Mouse (Mus musculus): ENCODE data around the gene Bpgm. TPM values are rescaled to one million over a fixed set of nuclear protein-coding genes. Genes with fewer than 3 reads are reported as not detected.

The Bpgm gene
- polyA plus RNA-seq, 1 experiment from 2014 or later, result 70.7 TPM

DNA sequence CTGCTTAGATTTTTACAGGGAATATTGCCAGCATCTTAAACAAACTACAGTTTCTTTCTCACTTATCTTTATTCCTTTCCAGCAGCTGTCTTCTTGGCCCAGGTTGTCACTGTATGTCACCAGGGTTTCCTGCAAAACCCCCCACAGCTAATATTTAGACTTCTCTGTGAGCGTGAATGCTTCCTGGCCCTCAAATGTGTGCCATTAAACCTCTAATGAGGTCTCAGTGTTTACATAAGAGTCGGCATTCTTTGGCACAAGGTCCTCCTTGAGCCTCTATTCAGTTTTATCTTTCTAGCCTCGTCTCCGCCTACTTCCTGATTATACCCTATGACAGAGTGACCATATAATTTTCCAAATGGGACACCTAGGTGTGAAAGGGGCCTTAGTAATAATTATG lies 4.7 kb downstream of the Bpgm start:
- H3K27me3 ChIP-seq (ENCODE audit: control insufficient read depth, insufficient read depth, low read length), result no peaks in the 10 kb centered on the region
- H3K4me3 ChIP-seq (ENCODE audit: low read depth, low read length), result no peak overlapping the region
- peaks cover 19% of the 10 kb centered on the region for H3K4me1 ChIP-seq (ENCODE audit: control insufficient read depth, insufficient read depth, low read length)
- no peak overlapping the region for H3K9ac ChIP-seq (ENCODE audit: low read length)
- no peak overlapping the region for H3K27ac ChIP-seq (ENCODE audit: low read depth, low read length)
- DNase-seq (ENCODE audit: low spot score) (no peak), ATAC-seq (ENCODE audit: insufficient read depth, low FRiP score, low TSS enrichment) (no peak)
- no peak overlapping the region for H3K4me2 ChIP-seq (ENCODE audit: low read depth)
- no peaks in the 10 kb centered on the region for H3K9me3 ChIP-seq (ENCODE audit: control insufficient read depth, low read length)
- no peaks in the 10 kb centered on the region for H3K36me3 ChIP-seq (ENCODE audit: control insufficient read depth, insufficient read depth, low read length)
- WGBS, result 38% methylated on average over 4 of the region's 4 CpGs

DNA sequence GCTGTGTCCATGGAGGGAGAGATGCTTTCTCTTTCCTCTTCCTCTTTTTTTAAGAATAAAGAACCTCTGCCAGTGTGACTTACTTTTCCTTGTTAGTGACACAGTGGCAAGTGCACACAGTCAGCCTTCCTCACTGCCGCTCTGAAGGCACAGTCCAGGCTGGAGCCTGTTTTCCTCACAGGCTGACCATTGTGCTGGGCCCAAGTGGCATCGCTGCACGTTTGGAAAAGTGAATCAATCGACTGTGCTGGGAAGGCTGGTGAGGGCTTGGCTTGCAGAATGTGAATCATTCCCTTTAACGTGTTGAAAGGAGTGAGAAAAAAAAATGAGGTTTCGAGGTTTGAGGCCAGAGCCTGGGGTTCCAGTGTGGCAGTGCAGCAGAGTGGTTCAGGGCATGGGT lies 5.3 kb downstream of the Bpgm start:
- DNase-seq (ENCODE audit: low spot score) (no peak), ATAC-seq (ENCODE audit: insufficient read depth, low FRiP score, low TSS enrichment) (no peak)
- Histone ChIP-seq H3K4me2 (ENCODE audit: low read depth) (no peak overlapping the region), H3K27me3 (ENCODE audit: control insufficient read depth, insufficient read depth, low read length) (no peaks in the 10 kb centered on the region), H3K36me3 (ENCODE audit: control insufficient read depth, insufficient read depth, low read length) (no peaks in the 10 kb centered on the region), H3K4me3 (ENCODE audit: low read depth, low read length) (no peak overlapping the region), H3K27ac (ENCODE audit: low read depth, low read length) (no peak overlapping the region), H3K4me1 (ENCODE audit: control insufficient read depth, insufficient read depth, low read length) (peaks cover 19% of the 10 kb centered on the region), H3K9me3 (ENCODE audit: control insufficient read depth, low read length) (no peaks in the 10 kb centered on the region), H3K9ac (ENCODE audit: low read length) (no peak overlapping the region)
- 83% methylated on average over 6 of the region's 6 CpGs for WGBS

DNA sequence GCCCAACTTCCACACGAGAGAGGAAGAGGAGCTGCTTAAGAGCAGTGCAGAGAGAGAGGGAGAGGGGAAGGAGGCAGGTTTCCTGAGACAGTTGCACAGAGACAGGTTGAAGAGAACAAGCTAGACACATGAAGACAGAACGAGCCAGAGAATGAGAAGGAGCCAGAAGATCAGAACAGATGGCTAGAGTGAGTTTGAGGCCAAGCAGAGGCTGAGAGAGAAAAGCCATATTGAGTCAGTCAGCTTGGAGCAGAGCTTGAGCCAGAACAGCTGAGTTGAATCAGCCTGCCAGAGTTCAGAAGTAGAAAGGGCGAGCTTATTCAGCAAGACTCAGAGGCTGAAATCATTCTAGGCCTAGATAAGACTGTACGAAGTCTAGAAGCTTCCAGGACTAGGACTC lies 6.8 kb downstream of the Bpgm start:
- no peaks in the 10 kb centered on the region for H3K36me3 ChIP-seq (ENCODE audit: control insufficient read depth, insufficient read depth, low read length)
- no peak for ATAC-seq (ENCODE audit: insufficient read depth, low FRiP score, low TSS enrichment)
- H3K27me3 ChIP-seq (ENCODE audit: control insufficient read depth, insufficient read depth, low read length), result no peaks in the 10 kb centered on the region
- 89% methylated on average over 4 of the region's 4 CpGs for WGBS
- H3K9ac ChIP-seq (ENCODE audit: low read length), result no peak overlapping the region
- no peak overlapping the region for H3K27ac ChIP-seq (ENCODE audit: low read depth, low read length)
- H3K4me2 ChIP-seq (ENCODE audit: low read depth), result no peak overlapping the region
- no peak for DNase-seq (ENCODE audit: low spot score)
- H3K4me3 ChIP-seq (ENCODE audit: low read depth, low read length), result no peak overlapping the region
- H3K9me3 ChIP-seq (ENCODE audit: control insufficient read depth, low read length), result no peaks in the 10 kb centered on the region
- peaks cover 15% of the 10 kb centered on the region for H3K4me1 ChIP-seq (ENCODE audit: control insufficient read depth, insufficient read depth, low read length)

DNA sequence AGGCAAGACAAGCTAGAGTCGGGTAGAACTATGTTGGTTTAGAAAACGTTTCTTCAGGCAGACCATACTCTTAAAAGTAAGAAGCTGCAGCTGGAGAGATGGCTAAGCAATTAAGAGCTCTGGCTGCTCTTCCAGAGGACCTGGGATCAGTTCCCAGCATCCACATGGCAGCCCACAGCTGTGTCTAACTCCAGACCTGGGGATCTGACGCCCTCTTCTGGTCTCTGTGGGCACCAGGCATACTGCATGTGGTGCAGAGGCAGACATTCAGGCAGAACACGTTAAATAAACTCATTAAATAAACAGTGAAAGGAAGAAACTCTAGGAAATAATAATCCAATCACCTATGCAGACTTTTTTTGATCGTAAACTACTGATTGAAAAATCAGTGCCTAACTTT lies 7.4 kb downstream of the Bpgm start:
- no peak for DNase-seq (ENCODE audit: low spot score)
- no peak overlapping the region for H3K4me3 ChIP-seq (ENCODE audit: low read depth, low read length)
- 85% methylated on average over 5 of the region's 5 CpGs for WGBS

DNA sequence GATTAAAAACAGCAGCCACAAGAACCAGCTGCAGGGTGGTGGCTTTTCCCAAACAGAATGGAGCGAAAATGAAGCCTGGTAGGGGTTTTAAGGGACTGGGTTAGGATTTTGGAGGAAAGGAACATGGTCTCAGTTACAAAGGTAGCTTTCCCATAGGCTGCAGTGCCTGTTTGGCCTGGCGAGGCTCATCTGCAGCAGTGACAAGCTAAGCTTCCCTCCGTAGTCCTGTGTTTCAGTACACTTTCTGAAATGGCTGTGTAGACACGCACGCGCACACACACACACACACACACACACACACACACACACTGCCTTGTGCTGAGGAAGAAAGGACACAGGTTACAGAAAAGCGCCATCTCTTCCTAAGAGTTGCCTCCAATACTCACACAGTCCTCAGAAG lies 7.8 kb downstream of the Bpgm start:
- DNase-seq (ENCODE audit: low spot score) (no peak), ATAC-seq (ENCODE audit: insufficient read depth, low FRiP score, low TSS enrichment) (no peak)
- Histone ChIP-seq H3K27me3 (ENCODE audit: control insufficient read depth, insufficient read depth, low read length) (no peaks in the 10 kb centered on the region), H3K36me3 (ENCODE audit: control insufficient read depth, insufficient read depth, low read length) (no peaks in the 10 kb centered on the region), H3K9me3 (ENCODE audit: control insufficient read depth, low read length) (no peaks in the 10 kb centered on the region), H3K4me1 (ENCODE audit: control insufficient read depth, insufficient read depth, low read length) (peaks cover 6% of the 10 kb centered on the region), H3K27ac (ENCODE audit: low read depth, low read length) (no peak overlapping the region), H3K4me2 (ENCODE audit: low read depth) (no peak overlapping the region), H3K4me3 (ENCODE audit: low read depth, low read length) (no peak overlapping the region), H3K9ac (ENCODE audit: low read length) (no peak overlapping the region)
- 97% methylated on average over 7 of the region's 7 CpGs for WGBS

More for the DNA sequence above, 7.4 kb downstream of the Bpgm start:
- Histone ChIP-seq H3K9ac (ENCODE audit: low read length) (no peak overlapping the region), H3K9me3 (ENCODE audit: control insufficient read depth, low read length) (no peaks in the 10 kb centered on the region), H3K27me3 (ENCODE audit: control insufficient read depth, insufficient read depth, low read length) (no peaks in the 10 kb centered on the region), H3K4me1 (ENCODE audit: control insufficient read depth, insufficient read depth, low read length) (peaks cover 10% of the 10 kb centered on the region), H3K4me2 (ENCODE audit: low read depth) (no peak overlapping the region), H3K36me3 (ENCODE audit: control insufficient read depth, insufficient read depth, low read length) (no peaks in the 10 kb centered on the region), H3K27ac (ENCODE audit: low read depth, low read length) (no peak overlapping the region)
- no peak for ATAC-seq (ENCODE audit: insufficient read depth, low FRiP score, low TSS enrichment)

DNA sequence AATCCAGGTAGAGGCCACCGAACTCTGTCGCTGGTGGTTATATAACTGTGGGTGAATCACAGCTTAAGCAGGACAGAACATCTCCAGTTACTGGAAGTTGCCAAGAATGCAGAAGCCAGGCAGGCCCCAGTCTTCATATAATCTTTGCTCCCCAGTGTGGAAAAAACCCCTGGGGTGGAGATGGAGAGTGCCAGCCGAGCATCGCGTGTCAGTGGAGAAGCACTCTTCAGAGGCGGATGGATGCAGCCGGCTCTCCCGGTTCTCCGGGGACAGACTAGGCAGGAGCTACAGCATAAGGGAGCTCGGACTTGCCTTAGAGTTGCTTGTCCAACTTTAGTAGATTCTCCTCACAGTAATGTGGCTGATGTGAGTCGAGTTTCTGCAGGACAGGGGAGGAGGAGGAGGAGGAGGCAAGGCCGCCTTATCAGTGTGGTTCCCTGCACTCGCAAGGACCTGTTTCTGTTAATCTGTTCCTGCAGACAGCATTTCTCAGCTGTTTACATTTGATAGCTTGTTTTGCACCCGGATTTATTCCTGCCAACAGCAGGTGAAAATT lies 10.1 kb downstream of the Bpgm start:
- no peaks in the 10 kb centered on the region for H3K9me3 ChIP-seq (ENCODE audit: control insufficient read depth, low read length)
- no peaks in the 10 kb centered on the region for H3K27me3 ChIP-seq (ENCODE audit: control insufficient read depth, insufficient read depth, low read length)
- H3K4me3 ChIP-seq (ENCODE audit: low read depth, low read length), result no peak overlapping the region
- H3K4me1 ChIP-seq (ENCODE audit: control insufficient read depth, insufficient read depth, low read length), result no peaks in the 10 kb centered on the region
- WGBS, result 87% methylated on average over 14 of the region's 14 CpGs
- DNase-seq (ENCODE audit: low spot score), result no peak
- ATAC-seq (ENCODE audit: insufficient read depth, low FRiP score, low TSS enrichment), result no peak
- no peak overlapping the region for H3K4me2 ChIP-seq (ENCODE audit: low read depth)
- H3K27ac ChIP-seq (ENCODE audit: low read depth, low read length), result no peak overlapping the region
- no peaks in the 10 kb centered on the region for H3K36me3 ChIP-seq (ENCODE audit: control insufficient read depth, insufficient read depth, low read length)
- no peak overlapping the region for H3K9ac ChIP-seq (ENCODE audit: low read length)

DNA sequence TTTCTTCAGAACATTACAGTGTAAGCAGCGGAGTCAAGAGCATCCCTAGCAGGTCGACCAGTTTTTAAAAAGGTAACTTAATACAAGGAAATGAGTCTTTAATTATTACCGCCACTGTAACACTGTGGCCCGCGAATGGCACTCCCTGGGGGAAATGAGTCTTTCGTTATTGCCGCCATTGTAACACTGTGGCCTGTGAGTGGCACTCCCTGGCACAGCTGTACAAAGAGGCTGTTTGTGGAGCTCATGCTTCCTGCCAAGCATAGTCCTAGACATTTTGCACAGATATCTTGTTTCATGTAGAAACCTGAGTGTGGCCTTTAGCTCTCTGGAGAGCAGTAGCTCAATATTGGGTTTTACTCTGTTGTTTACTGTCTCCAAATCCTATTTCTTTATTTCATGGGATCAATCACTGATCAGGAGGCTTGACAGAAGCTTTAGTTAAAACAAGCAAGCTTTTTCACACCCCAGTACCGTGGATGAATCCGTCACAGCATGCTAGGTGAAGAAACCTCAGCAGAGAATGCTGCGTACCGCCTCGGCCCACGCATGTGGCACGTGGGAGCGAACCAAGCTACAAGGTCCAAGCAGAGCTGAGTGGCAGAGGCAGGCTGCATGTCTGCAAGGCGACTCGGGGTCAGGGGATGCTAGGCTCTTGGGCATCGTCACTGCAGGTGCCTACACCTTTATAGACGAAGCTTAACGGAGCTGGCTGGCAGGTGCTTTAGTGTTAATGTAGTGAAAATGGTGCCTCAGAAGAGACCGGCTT lies 17.5 kb downstream of the Bpgm start:
- Histone ChIP-seq H3K27me3 (ENCODE audit: control insufficient read depth, insufficient read depth, low read length) (no peaks in the 10 kb centered on the region), H3K9ac (ENCODE audit: low read length) (no peak overlapping the region), H3K27ac (ENCODE audit: low read depth, low read length) (no peak overlapping the region), H3K4me2 (ENCODE audit: low read depth) (no peak overlapping the region), H3K9me3 (ENCODE audit: control insufficient read depth, low read length) (no peaks in the 10 kb centered on the region), H3K4me1 (ENCODE audit: control insufficient read depth, insufficient read depth, low read length) (peaks cover 2% of the 10 kb centered on the region; the same call in 1 of the 2 replicates), H3K4me3 (ENCODE audit: low read depth, low read length) (no peak overlapping the region), H3K36me3 (ENCODE audit: control insufficient read depth, insufficient read depth, low read length) (no peaks in the 10 kb centered on the region)
- 89% methylated on average over 21 of the region's 21 CpGs for WGBS
- ATAC-seq (ENCODE audit: insufficient read depth, low FRiP score, low TSS enrichment), result no peak
- no peak for DNase-seq (ENCODE audit: low spot score)

DNA sequence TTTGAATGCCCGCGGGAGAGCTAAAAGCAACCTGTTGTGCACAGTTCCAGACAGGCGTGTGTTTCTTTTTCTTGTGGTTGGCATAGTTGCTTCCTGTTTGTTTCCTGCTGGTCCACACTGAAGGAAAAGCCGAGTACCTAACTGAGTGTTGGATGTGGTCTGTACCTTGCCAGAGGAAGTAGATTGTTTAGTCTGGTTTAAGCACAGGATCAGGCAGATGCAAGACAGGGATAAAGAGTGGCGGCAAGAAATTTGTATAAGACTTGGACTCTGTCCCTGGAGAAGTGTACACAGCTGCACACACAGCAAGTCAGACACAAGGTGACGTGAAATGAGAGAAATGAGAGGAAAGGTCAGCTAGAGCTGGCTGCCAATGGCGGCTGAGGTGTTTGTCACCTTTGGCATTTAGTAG lies 19.1 kb downstream of the Bpgm start:
- ATAC-seq (ENCODE audit: insufficient read depth, low FRiP score, low TSS enrichment), result no peak
- Histone ChIP-seq H3K4me2 (ENCODE audit: low read depth) (no peak overlapping the region), H3K9me3 (ENCODE audit: control insufficient read depth, low read length) (no peaks in the 10 kb centered on the region), H3K27me3 (ENCODE audit: control insufficient read depth, insufficient read depth, low read length) (no peaks in the 10 kb centered on the region), H3K4me1 (ENCODE audit: control insufficient read depth, insufficient read depth, low read length) (peaks cover 2% of the 10 kb centered on the region; the same call in 1 of the 2 replicates), H3K27ac (ENCODE audit: low read depth, low read length) (0 out of 2 replicates have a peak overlapping the region, but pooled peaks have one; percentile 34), H3K9ac (ENCODE audit: low read length) (no peak overlapping the region), H3K36me3 (ENCODE audit: control insufficient read depth, insufficient read depth, low read length) (no peaks in the 10 kb centered on the region), H3K4me3 (ENCODE audit: low read depth, low read length) (no peak overlapping the region)
- whole genome bisulfite sequencing, result 68% methylated on average over 7 of the region's 7 CpGs
- DNase-seq (ENCODE audit: low spot score), result no peak

DNA sequence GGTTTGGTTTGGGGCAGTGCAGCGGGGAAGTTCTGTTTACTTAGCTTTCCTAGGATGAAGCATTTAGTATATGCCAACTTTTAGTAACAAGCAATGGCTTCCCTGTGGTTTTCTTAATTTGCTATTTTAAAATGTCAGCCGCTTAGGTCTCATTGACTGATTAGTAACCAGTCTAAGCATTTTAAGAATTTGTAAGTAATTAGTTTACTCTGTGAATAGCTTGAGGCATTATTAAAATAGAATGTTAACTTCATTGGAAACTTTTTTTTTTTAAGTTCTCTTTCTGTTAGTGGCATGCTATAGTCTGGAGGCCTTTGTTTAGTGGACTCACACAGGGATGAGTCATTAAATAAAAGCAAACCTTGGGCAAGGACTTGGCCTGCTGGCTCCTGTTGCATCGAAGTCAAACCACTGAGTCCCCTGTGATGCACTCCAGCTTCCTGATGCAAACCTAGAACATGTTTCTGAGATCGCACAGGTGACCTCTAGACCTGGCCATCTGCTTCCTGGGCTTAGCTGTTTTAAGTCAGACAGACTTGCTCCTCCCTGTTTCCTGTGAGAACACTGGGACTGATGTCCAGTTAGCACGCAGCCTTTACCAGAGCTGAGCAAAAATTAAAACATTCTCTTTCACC lies 22.1 kb downstream of the Bpgm start:
- H3K4me3 ChIP-seq (ENCODE audit: low read depth, low read length), result no peak overlapping the region
- H3K9ac ChIP-seq (ENCODE audit: low read length), result no peak overlapping the region
- peaks cover 2% of the 10 kb centered on the region; the same call in 1 of the 2 replicates for H3K4me1 ChIP-seq (ENCODE audit: control insufficient read depth, insufficient read depth, low read length)
- H3K9me3 ChIP-seq (ENCODE audit: control insufficient read depth, low read length), result no peaks in the 10 kb centered on the region
- no peak for ATAC-seq (ENCODE audit: insufficient read depth, low FRiP score, low TSS enrichment)
- no peak for DNase-seq (ENCODE audit: low spot score)
- H3K27me3 ChIP-seq (ENCODE audit: control insufficient read depth, insufficient read depth, low read length), result no peaks in the 10 kb centered on the region
- no peaks in the 10 kb centered on the region for H3K36me3 ChIP-seq (ENCODE audit: control insufficient read depth, insufficient read depth, low read length)
- no peak overlapping the region for H3K27ac ChIP-seq (ENCODE audit: low read depth, low read length)
- no peak overlapping the region for H3K4me2 ChIP-seq (ENCODE audit: low read depth)
- 83% methylated on average over 5 of the region's 5 CpGs for WGBS
